Mouse (Mus musculus): Measurements from ENCODE around the gene U2surp. TPM values are rescaled to one million over a fixed set of nuclear protein-coding genes. Genes with fewer than 3 reads are reported as not detected.

The U2surp gene
- total RNA-seq (2021) = 10 to 100 TPM; 24.6 to 25.2 TPM
- long read RNA-seq, experiment 1, transcript U2surp-209 (28 exons, 3,111 nt) = major isoform, 5 of 9 reads
- long read RNA-seq, experiment 1, partial matches to known transcripts = 1 of 9 reads
- long read RNA-seq, experiment 1, other reads (novel, unspliced or antisense) = 2 of 9 reads
- long read RNA-seq, experiment 2, full-length matches to known transcripts = 6 of 13 reads
- long read RNA-seq, experiment 2, partial matches to known transcripts = 4 of 13 reads
- long read RNA-seq, experiment 2, other reads (novel, unspliced or antisense) = 3 of 13 reads

DNA sequence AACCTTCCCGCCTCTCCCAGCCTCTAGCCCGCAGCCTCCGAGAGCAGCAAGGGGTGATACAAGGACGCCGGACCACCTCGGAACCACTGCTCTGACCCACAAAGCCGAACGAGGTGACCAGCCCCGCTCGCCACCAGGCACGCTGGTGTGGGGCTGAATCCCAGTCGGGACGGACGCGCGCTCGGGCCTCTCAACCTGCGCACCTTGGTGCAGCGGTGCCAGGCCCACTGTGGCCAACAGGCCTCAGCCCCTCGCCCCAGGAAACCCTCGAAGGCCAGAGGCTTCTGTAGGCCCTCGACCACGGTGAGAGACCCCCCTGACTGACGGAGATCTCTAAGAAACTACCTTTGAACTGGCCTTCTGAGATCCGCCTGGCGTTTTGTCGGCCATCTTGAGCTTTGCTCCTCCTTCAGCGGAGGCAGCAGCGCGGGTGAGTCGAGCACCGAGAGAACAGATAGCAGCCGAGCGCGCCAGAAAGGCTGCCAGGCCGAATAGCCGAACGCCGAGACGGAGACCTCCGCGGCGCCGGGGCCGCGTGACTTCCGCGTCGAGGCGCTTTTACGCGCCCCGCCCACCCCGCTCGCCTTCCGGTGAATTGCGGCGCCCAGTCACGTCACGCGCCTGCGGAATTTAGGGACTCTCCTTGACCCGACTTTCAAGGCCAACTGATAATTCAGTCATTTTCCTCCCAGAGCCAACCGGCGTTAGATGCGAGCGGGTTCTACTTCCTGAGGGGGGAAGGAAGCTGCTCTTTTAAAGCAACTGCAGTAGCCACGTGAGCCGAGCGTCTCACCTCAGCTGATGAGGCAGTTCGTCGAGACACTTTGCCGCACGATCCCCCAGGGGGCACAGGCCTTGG lies at the start of gene U2surp:
U2surp (minus strand) TSS at position 525 of the 859 bp plus-strand sequence.
- intact Hi-C loops (cut with DNase I; ENCODE audit: low total_unique reads) = no loop called here
- DNase-seq = peak; percentile 96

DNA sequence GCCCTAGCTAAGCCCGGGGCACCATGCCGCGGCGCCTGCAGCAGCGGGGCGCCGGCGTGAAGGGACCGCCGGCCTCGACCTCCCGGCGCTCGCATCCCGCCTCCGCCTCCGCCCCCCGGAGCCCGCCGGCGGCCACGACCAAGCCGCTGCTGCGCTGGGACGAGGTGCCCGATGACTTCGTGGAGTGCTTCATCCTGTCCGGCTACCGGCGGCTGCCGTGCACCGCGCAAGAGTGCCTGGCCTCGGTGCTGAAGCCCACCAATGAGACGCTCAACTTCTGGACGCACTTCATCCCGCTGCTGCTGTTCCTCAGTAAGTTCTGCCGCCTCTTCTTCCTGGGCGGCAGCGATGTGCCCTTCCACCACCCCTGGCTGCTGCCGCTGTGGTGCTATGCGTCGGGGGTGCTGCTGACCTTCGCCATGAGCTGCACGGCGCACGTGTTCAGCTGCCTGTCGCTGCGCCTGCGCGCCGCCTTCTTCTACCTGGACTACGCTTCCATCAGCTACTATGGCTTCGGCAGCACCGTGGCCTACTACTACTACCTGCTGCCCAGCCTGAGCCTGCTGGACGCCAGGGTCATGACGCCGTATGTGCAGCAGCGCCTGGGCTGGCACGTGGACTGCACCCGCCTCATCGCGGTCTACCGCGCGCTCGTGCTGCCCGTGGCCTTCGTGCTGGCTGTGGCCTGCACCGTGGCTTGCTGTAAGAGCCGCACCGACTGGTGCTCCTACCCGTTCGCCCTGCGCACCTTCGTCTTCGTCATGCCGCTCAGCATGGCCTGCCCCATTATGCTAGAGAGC lies 48.3 kb upstream of the U2surp start:
- intact Hi-C loops (cut with DNase I; ENCODE audit: low total_unique reads) = no loop called here
- no peak for DNase-seq

DNA sequence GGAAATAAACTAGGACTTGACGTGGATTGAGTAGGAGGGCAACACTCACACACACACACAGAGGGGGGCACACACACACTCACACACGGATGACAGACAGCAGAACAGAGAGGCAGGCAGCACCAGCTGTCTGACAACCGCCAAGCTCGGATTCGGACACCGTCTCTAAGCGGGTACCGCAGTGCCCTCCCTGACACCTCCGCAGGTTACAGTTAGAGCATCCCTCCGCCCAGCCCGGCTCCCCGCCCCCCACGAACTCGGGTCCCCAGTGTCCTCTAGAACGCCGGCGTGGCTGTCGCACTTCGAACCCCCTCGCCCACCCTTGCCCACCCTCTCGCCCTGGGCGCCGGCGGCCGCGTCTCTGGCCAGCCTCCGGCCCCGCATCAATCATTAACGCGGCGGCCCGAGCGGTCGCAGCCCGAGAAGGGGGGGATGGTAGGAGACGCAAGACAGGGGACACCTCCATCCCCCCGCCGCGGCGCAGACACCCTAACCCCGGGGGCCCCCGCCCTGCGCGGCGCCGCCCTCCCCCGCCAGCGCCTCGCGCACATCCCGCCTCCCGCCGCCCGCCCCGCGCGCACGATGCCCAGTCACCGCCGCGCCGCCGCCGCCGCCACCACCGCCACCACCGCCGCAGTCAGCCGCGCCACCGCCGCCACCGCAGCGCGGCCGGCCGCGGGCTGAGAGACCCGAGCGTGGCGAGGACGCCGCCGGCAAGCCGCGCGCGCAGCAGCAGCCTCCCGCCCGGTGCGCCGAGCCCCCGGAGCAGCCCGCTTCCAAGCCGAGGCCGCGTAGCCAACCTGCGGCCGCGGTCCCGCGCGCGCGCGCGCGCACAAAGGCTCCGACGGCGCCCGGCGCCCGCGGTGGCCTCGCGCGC lies 47.5 kb upstream of the U2surp start, which contains the start of gene Paqr9:
Paqr9 (plus strand) TSS at position 599 of the 877 bp plus-strand sequence.
- intact Hi-C loops (cut with DNase I; ENCODE audit: low total_unique reads) = no loop called here
- peak; percentile 30 for DNase-seq

DNA sequence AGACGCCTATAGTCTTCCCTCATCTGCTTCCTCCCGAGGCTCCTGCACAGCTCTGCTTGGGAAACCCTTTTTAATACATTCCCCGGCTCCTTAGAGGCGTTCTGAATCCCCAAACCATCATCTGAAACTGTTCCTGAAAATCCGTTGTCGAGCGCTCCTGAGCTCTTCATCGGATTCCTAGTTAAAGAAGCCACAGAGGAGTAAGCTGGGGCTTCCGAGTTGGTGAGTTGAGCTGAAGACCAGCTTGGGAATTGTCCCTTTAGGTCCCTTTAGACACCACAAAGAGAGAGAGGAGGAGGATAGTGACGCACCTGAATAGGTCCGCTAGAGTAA lies 46.9 kb upstream of the U2surp start:
- intact Hi-C loops (cut with DNase I; ENCODE audit: low total_unique reads) = no loop called here
- no peak for DNase-seq

DNA sequence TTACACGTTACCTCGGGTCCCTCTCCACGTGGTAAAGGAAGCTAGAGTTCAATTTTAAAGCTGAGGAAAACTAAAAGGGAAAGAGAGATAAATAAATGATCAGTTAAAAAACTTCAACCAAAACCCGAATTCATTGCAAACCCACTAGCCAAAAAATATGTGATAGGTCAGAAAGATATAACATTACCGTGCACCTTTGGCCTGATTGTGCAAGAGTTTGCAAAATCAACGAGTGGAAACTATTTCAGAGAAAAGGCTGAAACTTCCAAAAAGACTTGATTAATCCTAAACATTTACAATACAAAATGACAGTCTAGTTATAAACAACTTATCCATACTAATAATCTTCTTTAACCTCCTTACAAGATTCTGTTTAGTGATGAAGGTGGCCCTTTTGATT lies 45.9 kb upstream of the U2surp start:
- no peak for DNase-seq
- intact Hi-C loops (cut with DNase I; ENCODE audit: low total_unique reads) = no loop called here

DNA sequence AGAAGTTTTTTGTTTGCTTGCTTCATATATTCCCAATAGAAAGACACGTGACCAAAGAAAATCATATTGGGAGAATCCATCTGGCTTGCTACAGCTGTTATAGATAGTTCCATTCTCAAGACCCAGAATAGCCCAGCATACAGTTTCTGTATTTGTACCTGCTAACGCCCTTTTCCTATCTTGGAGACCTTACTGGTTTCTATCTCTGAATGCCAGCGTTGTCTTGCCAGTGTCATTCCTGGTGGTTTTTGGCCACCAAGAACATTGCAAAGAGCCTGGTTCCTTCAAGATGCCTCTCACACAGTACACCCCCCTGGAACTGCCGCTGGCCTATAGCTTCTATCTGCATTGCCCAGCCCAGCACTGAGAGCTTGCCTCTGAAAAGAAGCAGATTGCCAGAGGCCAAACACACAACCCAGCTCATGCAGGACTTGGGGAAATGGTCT lies 44.3 kb upstream of the U2surp start:
- DNase-seq = no peak
- intact Hi-C loops (cut with DNase I; ENCODE audit: low total_unique reads) = no loop called here

DNA sequence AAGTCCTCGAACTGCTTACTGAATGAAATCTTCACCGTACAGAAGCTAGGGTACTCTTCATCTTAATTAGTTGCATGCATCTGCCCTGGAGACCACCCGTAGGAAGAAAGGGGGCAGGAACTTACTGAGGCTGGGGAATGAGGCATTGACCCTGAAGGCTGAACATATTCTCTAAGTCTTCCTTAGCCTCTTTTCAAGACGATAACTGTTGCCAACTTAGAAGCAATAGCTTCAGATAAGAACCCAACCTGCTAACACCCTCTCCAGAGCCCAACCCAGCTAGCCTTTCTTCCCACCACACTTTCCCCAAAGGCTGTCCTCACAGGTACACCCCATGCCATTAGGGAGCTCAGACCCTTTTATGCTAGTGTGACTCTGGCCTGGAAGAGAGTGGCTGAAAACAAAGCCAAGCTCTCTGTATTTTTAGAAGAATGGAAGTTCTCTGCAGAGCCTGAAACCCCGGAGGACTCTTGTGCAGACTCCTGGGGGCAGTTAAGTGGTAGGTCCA lies 43.5 kb upstream of the U2surp start:
- DNase-seq = no peak
- intact Hi-C loops (cut with DNase I; ENCODE audit: low total_unique reads) = no loop called here

DNA sequence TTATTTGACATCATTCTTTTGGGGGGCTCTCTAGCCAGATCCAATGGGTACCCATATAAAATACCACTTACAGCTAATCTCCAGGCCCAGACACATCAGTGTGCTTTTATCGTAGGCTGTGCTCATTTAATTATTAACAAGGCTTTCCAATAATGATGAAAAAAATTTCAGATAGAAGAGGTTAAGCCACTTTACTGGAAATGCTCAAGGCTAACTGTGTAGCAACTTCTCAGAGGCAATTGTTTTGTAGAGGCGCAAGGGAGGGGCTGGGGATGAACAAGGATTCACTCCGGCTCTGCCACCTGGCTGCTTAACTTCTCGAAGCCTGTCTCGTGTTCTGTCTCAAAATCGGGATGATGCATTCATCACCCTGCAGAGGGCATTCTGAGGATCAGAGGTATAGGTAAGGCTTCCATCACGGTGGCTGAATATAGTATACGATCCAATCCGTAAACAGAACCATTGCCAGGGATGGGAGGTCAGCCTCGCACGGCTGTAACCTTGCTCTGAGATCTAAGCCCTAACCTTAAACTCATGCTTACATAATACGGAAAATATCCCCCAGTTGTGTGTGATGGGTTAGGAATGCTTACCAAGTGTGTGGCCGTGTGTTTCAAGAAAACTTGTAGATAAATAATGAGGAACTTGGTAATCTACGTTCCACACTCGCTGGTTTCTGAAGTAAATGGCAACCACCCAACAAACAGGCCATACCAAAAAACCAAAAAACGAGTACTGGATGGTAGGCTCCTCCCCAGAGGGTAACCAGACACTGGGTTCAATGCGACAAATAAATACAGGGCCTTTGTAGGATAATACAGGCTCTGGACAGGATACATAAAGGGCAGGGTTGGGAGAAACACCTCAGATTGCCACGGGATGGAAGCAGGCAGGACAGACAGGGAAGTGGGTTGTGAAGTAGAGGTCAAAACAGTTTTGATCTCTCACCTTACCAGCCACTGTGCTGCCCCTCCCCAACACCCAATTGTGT lies 42.7 kb upstream of the U2surp start:
- DNase-seq = no peak
- intact Hi-C loops (cut with DNase I; ENCODE audit: low total_unique reads) = no loop called here

DNA sequence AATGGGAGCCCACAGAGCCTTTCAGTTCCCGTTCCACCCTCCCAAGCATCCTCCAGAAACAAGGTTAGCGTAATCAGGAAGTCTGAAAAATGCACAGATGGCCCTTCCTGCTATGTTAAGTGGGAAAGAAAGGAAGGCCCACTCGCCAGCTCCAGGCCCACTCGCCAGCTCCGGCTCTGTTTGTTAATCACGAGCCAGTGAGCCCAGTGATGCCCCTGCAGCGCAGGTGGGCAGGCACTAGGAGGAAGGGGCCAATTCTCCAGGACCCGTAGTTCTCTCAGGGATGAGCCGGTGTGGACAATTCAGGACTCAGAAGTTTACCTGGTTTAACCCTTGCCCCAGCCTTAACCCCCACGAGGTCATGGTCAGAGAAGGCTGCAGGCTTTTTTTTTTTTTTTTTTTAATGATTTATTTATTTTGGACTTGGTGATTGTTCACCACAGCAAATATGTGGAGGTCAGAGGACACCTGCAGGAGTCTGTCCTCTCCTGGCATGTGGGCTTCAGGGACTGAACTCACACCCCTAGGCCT lies 40.4 kb upstream of the U2surp start:
- intact Hi-C loops (cut with DNase I; ENCODE audit: low total_unique reads) = no loop called here
- DNase-seq = no peak

DNA sequence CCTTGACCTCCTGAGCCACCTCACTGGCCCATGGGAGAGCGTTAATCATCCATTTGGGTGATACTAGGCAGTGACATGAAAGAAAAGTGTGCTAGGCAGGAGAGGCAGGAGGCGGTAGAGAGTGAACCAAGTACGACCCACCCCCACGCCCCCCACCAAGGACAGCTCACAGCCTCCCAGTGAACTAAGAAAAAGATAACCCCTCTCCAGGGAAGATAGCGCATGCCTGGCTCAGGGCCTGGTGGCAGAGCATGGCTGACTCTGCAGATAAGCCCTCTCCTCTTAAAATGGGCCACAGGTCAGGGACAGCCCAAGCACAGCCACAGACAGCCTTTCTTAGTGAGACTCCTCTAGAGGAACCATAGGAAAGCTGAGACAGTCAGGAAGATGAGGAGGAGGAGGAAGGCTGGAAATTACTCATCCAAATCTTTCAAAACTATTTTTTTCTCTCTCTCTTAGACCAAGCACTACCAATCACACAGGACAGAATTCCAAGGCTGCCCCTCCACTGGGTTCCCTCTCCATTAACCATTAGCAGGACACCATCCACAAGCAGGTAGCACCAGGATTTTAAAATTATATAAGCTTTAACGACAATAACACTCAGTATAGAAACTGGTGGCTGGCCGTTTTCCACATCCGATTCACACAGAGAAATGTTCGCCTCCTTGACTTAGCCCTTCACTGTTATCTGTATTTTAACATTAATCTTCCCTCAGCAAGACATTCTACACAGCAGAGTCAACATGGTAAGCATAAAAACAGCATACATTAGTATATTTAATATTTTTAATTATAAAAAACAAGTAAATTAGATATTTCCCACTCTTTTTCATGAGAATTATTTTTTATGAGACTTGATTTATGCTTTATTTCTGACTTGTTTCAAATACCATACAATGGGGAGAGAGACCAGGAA lies 39.3 kb upstream of the U2surp start:
- intact Hi-C loops (cut with DNase I; ENCODE audit: low total_unique reads) = no loop called here
- no peak for DNase-seq

DNA sequence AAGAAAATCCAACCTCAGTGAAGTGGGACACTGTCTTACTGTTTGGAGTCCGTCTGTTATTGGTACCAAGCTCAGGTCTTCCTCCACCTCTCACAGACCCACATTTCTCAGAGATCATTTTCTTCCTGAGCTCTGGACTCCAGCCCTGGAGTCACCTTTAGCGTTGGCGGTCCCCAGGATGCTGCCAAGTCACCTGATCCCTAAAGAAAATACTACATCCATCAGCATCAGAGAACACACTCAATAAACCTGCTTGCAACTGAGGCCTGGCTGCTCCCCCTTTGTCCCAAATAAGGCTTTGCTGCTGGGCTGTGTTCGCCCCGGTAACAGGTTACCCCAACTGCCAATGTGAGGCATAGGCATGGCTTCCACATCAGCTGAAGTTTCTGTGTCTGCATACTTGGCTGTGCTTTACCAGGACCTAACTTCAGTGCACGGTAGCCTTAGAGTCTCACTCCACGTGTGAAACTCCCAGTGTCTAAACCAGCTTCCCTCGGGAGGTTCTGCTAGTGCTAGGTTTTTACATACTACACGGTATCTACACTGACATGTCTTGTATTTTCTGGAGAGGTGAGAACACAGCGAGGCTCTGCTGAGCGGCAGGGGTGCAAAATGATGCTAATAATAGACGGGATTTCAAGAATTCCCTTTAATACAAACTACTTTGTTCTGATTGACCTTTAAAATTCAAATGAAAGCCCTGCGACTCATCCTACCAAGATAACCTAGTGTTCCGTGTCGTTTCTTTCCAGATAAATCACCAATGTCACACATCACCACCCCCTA lies 38.0 kb upstream of the U2surp start:
- DNase-seq = no peak
- intact Hi-C loops (cut with DNase I; ENCODE audit: low total_unique reads) = no loop called here

DNA sequence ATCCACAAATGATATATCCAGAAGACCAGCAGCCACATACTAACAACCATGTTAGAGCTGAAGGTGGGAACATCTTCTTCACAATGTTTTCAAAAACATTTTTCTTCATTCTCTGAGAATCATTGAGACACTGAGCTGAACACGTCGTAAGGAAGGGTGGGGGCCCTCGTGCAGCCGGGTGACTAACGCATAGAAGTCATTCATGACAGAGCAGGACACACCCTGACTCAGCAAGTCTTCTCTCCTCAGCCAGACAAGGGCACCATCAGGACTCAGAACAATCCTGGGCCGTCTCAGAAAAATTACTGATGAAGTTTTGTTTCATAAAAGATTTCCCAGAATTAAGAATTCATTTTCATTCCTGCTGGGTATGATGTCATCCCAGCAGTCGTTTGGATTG lies 34.9 kb upstream of the U2surp start:
- DNase-seq = no peak
- intact Hi-C loops (cut with DNase I; ENCODE audit: low total_unique reads) = no loop called here

DNA sequence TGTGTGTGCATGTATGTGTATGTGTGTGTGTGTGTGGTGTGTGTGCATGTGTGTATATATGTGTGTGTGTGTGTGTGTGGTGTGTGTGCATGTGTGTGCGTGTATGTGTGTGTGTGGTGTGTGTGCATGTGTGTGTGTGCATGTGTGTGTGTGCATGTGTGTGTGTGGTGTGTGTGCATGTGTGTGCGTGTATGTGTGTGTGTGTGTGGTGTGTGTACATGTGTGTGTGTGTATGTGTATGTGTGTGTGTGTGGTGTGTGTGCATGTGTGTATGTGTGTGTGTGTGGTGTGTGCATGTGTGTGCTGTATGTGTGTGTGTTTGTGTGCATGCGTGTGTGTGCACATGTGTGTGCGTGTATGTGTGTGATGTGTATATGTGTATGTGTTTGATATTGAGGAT lies 32.8 kb upstream of the U2surp start:
- DNase-seq = no peak
- intact Hi-C loops (cut with DNase I; ENCODE audit: low total_unique reads) = no loop called here

DNA sequence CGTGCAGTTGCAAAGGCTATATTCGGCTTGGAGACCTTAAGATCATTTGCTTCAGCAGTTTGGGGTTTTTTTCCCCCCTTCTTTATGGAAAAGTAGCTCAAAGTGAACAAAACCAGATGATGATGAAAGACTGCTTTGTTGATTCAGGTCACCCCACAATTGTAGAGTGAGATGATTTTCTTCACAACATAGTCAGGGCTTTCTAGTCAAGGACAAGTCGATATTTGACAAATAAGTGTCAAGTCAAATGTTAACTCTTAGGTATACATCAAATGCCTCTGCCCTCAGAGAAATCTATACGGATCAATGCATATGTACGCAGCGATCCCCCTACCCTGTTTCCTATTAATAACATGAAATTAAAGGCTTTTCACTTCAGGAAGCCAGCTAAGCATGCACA lies 30.7 kb upstream of the U2surp start:
- no peak for DNase-seq
- intact Hi-C loops (cut with DNase I; ENCODE audit: low total_unique reads) = no loop called here

DNA sequence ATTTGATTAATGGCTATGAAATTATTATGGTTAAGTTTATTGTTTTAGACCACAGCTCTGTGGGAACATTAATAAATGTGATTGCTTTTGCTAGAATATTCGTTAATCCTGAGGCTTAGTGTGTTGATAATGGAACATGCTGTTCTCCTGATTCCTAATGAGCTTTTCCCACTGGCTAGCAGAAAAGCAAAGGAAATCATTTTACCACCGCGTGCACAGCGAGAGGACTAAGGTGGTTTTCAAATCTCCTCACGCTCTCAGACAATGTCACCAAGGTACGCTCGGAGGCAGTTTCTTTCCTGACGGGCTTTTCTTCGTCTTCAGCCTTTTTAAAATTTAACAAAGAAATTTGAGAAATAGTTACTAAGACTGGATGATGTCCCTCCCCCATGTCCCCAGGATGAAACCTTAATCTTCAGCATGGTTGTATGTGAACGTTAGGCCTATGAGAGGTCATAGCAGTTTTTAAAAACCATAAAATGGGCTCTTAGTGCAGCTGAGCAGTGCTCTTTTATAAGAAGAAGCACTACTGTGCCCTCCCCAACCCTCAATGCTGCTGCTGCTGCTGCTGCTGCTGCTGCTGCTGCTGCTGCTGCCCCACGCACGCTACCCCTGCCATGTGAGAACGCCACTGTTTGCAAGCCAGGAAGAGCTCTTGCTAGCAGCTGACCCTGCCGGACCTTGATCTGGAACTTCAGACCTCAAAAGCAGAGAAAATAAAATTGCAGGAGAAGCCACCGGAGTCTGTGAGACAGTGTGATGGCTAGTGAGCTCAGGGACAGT lies 30.0 kb upstream of the U2surp start:
- intact Hi-C loops (cut with DNase I; ENCODE audit: low total_unique reads) = no loop called here
- no peak for DNase-seq

Measured in gastrocnemius, postnatal 14 days (tissue).